Mouse (Mus musculus) lung, postnatal 25 days (tissue): ENCODE data around the gene Sec24d.

ENCODE experiments used
- DNase-seq: peaks from one replicate; pipeline ENCODE4 v3.0.0; 2022; ENCODE audit warnings: low spot score

Gene Sec24d

DNA sequence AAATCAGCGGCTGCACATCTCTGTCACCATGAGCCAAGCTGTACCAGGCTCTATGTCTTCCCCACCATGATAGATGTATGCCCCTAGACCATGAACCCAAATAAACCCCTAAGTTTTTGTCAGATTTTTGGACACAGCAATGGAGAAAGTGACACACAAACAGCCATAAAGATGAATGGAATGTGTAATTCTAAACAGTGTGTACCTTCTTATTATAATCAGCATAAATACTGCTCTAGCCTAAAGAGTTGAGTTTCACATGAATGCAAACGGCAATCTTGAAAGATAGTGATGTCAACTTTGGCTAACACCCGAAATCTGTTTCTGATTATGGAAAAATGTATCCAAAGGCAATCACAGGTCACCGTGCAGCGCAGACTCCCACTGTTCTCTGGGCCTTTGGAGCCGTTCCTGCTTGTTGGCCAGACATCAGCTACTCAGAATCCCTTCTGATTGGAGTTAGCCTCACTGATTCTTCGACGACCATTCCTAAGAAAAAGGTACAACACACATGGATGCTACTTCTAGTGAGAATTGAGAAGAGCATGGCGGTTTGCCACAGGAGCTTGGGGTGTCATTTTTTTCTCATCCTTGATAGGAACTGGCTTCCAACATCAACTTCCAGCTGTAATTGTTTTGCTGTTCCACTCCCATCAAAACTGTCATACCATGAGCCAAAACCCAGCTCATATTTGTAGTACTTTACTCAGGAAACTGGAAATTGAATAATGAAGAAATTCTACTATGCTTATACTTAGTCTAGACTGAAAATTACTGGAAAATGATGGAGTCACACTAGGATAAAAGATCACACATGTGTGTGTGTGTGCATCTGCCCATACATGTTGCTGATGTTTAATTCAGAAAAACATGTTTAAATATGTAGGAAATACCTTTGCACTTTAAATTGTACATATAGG lies 130.6 kb downstream of the Sec24d start:
- no peak for DNase-seq

DNA sequence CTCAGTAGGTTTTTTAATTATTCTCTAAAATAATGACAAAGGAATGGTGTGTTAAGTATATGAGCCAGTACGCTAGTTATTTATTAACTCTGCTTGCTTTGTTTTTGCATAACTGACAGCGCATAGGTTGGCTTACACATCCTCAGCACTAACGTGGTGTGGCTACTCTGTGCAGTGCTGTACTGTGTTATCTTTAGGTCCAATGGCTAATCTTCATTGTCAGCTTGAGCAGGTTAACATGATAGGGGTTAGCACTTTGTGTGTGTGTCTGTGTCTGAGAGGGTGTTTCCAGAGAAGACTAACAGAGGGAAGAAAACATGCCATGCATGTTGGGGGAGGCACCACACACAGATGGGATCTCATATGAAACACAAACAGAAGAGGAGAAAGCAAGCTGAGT lies 137.7 kb downstream of the Sec24d start:
- DNase-seq = no peak

DNA sequence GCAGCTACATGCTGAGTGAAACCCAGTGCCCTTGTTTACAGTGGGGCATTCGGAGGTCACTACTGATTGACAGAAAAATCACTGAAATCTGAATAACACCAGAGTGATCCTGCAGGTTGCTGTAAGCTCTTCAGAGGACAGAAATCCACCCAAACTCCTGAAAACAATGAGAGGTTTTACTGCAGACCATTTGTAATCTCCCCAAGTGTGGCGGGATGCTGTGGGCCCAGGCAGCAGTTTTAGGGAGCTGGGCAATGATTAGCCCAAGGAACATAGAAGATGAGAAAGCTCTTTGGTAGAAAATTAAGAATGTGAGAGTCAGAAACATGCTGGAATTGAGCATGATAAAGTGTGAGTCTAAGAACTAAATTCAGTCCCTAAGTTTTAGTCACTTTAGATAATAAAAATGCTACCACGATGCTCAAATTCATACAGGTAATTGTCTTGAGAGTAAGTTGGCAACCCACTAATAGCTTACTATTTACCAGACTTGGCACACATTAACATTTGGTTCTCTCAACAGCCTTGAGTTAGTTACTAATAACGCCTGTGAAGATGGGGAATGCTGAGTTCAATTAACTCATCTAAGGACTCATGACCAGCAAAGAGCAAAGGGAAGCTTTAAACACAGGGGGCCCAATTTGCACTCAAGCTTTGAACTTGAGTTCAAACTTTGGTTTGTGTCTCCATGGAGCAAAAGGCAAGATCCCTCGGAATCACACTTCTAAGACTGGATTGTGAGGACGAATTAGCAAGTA lies 144.7 kb downstream of the Sec24d start:
- DNase-seq = no peak

DNA sequence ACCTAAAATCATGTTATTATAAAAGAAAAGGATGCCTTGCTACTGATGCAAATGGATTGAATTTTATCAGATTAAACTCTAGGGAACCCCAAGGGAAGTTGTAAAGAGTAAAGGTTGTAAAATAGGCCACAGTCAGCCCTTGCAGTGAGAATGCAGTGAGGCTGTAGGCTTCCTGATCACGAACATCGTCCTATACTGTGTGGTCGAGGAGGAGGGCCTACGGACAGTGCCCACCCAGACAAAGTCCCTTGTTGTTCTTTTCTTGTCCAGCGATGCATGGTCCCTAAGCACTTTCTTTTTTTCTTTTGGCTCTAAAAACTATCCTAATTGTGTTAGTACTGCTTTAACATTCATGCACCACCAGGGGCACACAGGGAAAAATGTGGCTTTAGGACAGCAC lies 145.9 kb downstream of the Sec24d start:
- no peak for DNase-seq
